Mouse (Mus musculus) brain, adult 2 months (tissue): ENCODE data around the gene Hrasls.

Experiments used
- DNase-seq: peaks from one replicate; pipeline ENCODE4 v3.0.0; 2011; ENCODE audit warnings: low read depth, low spot score

Hrasls gene

DNA sequence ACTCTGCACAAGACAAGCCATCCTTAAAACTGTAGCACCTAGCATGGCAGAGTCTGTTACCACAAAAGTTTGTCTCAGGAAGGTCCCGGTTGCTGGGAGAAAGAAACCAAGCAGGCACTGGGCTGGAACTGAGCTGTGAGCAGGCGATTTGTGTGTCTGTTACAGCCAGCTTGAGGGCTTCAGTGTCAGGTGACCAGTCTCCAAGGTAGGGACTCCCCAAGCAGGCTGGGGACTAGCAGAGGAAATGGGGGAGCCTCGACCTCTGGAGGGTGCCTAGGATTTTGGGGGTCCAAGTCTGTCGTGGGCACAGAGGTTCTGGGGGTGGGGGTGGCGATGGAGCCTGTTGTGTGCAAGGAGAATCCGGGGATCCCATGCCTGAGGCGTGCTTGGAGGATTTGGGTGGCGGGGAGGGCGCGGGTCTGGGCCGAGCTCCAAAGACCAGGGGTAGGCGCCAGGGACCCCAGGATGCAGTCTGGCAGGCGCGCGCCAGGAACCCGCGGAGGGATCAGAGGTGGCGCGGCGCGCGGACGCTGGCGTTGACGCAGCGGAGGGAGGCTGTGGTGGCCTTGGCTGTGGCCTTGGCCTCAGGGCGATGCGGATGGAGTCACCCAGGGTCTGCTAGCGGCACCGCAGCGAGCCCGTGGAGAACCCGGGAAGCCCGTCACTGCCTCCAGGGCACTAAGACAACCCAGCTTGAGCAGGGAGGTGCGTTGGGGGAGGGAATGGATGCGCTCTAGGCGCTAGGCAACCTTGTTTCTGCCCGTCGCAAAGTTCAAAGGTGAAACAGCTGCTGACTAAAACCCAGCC, at the start of gene Hrasls:
TSS of gene Hrasls (plus strand) at position 91 of the 807 bp plus-strand sequence.
- peak; percentile 65 for DNase-seq

DNA sequence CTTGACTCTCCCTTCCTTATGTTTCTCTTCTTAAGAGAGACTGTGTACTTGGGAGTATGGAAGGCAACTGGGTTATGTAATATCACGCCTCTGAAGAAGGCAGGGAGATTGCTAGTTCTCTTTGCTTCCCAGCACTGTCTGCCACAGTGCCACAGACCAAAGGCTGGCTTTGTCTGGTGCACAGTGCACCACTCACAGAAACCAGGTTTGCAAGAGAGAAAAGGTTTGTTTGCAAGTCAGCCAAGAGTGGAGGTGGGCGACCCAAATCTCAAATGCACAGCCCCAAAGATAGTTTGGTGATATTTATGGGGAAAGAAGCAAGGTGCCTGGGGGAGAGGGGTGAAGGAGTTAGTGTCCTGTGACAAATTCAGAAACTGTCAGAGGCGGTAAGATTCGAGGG, 47.2 kb upstream of the Hrasls start:
- peak; percentile 82 for DNase-seq

DNA sequence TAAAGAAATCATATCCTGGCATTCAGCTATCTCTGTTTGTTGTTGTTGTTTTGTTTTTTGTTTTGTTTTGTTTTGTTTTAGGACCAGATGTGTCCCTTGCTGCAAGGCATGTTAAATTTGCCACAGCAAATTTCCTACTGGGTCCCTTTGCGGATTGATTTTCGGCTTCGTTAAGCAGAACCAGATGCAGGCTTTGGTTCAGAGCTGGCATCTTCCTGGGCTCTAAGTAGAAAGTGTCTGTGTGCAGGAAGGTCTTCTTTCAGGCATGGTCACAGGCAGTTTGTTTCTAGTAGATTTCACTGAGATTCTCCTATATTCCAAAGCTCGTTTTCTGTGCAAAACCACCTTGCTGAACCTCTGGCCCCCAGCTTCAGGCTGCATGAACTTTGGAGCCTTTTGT, 42.4 kb upstream of the Hrasls start:
- no peak for DNase-seq

DNA sequence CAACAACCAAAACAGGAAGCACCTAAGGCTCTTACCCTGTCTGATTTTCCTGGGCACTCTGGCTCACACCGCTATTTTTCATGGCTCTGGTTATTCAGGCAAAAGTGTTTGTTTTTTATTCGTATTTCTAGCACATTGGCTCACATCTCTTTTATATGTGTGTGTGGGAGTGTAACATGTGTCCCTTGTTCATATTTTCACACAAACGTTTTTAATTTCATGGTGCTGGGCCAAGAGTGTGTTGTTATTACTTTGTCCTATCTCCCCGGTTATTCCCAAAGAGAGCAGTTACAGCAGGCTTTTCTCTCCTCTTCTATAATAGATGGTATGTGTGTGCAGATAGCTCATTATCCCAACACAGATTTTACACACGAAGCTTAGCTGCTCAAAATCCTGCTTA, 37.8 kb upstream of the Hrasls start:
- no peak for DNase-seq

DNA sequence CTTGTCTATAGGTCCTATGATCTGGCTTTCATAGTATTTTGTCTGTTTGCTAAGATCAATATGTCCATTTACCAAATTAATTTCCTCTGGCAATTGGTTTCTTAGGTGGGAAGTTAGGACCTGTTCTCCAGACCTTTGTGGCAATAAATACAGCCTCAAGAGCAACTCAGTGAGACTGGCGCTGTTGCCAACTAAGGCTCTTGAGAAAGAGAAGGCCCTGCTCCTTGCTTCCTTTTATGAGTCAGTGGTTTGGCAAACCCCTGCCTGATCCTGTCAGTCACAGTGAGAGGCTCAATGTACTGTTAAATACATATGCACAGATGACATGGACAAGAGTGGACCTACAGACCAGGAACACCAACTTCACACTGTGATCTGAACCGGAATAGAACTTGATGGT, 36.3 kb upstream of the Hrasls start:
- no peak for DNase-seq

DNA sequence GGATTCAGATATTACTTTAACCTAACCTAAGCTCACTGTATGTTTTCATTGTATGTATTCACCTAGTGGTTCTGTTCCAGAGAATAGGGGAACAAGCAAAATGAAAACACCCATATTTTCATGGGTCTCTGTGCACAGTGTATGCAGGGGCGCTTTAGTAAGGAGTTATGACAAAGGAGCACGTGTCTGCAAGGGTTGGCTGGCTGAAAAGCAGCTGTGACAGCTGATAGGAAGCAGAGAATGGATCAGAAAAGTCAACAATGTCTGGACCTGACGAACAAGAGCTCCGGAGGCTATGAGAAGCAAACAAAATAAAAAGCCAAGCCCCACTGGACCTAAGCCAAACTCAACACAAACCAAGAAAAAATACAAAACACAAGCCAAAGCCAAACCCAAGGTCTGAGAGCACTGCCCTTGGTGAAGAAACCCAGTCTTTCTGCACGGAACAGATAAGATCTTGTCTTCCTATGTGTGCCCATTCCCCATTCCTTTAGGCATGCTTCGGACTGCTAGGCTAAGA, 34.6 kb upstream of the Hrasls start:
- DNase-seq: no peak

DNA sequence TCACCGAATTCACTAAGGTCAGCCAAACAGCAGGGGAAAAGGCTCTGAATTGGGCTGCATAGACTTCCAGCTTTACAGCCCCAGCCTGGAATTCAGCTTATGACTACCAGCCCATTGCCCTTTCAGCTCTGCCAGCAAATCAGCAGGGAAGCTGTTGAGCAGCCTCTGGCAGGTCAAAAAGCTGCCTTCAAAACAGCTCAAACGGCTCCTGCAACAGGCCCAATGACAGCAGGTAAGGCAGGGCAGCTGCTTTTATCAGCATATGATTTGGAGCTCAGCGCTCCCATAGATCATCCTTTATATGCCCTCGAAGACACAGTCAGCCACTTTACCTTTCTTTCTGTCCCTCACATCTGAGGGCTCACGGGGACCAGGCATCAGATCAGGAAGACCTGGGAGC, 16.6 kb upstream of the Hrasls start:
- DNase-seq: peak; percentile 88

DNA sequence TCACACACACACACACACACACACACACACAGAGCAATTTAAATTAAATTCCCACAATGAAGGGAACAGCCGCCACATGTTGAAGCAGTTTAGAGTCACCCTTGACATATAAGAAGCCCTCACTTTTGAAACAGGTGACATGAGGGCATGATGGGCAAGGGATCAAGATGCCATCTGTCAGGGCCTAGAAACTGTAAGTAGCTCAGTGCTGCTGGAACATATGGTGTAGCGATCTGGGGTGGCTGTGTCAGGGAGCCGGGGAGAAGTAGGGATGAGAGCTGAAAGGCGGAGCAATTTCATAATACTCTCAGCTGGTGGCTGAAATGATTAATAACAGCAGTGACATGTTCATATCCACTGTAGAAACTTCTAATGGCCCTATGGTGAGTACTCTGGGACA, 15.5 kb upstream of the Hrasls start:
- peak; percentile 95 for DNase-seq

DNA sequence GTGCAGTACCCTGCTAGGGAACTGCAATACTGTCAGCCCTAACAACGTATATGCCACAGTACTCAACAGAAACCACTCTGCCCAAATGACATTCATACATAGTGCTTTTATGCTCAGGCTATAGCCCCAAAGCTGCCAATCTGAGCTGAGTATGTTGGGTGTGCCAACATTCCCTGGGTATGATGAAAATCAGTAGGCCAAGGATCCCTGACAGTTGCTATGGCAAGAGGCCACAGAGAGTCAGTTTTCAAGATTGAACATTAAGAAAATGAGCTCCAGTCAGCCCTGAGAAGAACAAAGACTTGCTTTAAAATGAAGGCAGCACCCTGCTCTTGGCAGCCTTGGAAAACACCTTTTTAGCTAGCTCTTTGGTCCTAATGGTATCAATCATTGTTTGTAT, 14.3 kb upstream of the Hrasls start:
- no peak for DNase-seq

DNA sequence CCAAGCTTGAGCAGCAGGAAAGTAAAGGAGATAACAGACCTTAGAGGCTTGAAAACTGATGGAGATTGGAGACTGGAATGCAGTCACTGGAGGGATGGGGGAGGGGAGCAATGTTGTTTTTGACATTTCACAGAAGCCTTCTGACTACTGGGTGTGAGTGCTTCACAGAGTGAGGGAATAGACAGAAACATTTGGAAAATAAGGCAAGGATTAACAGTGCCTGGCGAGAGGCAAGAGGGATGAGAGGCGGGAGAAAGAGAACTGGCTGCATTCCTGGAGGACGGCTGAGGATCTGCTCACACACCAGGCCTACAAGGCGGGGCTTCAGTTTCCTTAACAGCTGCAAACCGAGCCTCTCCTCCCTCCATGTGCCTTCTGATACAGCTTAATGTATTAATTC, 11.0 kb upstream of the Hrasls start:
- DNase-seq: peak; percentile 83

DNA sequence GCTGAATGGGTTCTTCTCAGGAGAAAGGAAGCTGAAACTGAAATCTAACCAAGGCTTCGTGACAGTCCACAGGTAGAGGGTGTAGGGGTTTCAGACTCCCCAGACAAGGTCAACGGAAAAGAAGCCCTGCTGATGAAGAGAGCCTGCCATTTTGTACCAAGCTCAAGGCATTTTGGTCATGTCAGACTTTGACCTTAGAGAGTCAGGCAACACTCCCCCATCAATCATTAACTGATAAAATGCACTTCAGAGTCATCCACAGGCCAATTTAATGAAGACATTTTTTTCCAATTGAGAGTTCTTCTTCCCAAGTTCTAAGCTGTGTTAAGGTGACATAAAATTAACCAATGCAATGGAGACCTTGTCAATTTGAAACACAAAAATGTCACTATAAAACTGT, 8.3 kb upstream of the Hrasls start:
- no peak for DNase-seq

DNA sequence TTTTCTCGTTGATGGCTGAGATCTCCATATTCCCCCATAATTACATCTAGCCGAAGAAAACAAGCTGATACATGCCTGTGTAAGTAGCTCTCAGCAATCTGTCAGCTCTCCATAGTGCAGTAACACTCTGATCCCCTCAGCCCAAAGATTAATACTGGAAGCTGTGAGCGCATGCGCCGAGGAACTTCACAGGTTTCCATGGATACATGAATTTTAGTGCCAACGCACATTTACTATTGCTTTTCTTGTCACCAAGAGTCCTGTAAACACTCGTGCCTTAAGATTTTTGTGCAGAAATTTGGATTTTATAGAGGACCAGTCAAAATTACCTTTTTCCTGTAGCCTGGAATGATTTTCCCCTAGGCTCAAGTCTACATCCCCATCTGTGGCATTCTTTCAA, 4.6 kb upstream of the Hrasls start:
- DNase-seq: peak; percentile 73

DNA sequence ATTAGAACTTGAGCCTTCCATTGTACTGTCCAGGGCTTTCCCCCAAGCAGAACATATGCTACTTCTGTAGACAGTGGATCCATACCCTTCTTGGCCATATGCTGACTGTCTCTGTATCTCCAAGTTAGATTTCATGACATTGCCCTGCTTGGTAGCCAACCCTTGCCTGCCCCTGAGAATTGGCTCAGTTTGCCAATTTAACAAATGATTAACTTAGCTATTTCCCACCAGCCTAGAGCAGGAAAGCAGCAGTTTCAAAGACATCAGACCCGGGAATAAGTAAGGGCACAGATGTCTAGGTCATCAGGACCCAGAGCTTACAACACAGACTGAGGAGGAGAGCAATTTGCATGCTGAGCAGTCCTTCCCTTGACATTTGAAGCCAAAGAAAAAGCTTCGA, 3.9 kb upstream of the Hrasls start:
- no peak for DNase-seq

DNA sequence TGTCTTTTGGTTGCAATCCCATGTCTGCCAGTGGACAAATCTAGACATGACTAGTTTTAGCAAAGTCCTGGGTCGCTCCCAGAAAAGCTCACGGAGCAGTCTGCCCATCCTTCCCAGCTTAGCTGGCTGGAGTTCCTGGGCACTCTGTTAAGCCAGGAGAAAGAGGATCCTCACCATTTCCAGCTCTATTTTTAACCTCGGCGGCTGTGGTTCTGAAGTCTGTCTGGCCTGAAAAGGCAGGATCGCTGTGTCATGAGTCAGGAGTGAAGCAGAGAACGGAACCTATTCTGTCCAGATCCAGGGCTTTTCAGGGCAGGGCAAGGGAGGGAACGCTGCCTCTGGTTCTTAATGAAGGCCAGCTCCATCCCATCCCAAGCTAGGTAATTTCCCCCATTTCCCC, 654 bp upstream of the Hrasls start:
- peak; percentile 79 for DNase-seq

DNA sequence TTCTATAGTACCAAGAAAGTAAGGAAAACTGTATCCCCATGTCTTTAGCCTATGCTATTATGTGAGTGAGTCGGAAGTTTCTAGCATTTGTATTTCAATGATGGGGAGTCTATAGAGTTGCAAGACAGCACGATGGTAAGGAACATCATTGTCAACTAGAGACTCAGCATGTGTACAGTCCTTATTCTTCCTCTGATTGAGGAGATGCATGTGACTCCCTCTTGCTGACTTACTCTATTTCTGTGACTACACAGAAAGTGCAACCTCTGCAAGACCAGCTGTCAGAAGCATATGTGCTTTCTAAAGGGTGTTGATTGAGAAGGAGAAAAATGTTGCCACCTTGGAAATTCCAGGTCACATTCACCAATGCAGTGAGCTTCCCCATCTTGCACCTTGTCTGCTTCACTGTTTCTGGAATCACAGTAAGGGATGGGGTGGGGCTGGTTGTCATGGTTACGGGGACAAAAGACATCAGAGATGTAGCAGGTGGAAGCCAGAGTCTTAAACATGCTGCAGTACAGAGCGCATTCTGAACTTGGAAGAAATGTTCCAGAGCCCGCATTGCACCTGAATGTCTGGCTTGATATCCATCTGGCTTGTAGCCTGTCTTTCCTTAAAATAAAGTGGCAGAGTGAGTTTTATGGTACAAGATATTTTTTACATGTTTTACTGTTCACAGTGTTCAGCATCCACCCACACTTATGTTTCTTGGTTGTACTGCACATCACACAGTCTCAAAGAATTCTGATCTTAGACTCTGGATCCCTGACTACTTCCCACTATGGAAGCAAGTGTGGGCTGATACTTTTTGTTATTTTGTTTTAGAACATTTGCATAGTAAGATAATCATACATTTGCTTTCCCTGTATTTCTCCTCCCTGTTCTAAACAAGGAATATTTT, 7.2 kb downstream of the Hrasls start:
- peak; percentile 88 for DNase-seq

DNA sequence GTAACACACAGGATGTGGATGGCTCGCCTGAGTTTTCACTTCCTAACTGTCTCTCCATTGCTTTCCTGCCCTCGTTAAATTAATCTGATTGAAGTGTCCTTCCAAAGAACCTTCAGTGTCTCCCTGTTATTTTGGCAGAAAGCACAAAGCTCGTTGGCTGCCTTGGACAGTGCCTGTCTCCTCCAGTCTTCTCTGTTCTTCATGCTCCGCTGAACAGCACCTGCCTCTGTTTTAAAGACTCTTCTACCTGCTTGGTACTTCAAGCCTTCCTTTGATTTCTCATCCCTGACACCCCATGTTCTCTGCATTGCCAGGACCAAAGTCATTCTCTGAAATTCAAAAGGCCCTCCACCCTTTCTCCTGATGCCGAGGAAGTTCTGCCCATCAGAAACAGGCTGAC, 26.5 kb downstream of the Hrasls start:
- DNase-seq: peak; percentile 10

DNA sequence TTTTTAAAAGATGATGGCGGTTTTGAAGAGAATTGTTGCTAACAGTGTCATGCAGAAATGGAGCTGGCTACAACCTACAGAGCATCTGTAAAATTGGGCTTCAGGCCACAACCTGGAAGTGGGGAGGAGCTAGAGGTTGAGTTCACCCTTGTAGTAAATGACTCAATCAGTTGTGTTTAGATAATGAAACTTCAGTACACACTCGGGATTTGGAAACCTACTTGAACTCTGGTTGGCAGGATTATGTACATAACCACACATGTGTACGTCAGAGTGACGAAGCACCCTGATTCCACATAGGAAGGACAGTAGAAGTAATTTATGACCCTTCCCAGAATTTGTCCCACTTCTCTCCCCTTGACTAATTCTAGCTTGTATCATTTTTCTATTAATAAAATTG, 44.8 kb downstream of the Hrasls start:
- no peak for DNase-seq
